Mouse (Mus musculus) hindbrain, embryonic 15.5 days (tissue): ENCODE data around the gene Rpain. TPM values are rescaled to one million over a fixed set of nuclear protein-coding genes. Genes with fewer than 3 reads are reported as not detected.

Experiments
- polyA plus RNA-seq: library from polyadenylated mRNA; unstranded; fragments of >200 nt; fragmentation: Nextera tagmentation; extraction: Ambion mirVana; gene quantifications from 2 replicates; pipeline ENCODE4 v1.2.1, GENCODE M21; 2015

Gene Rpain
- polyA plus RNA-seq, 1 experiment from 2014 or later = 69.0 TPM

Other genes starting within 250 kb of the Rpain start
- 15.8 and 16.1 TPM in 2 replicates for gene Zfp3, start 206.0 kb upstream of the Rpain start, polyA plus RNA-seq
- 0.39 TPM in 1 of 2 replicates, not detected in the other for gene Scimp, start 157.6 kb upstream of the Rpain start, polyA plus RNA-seq
- 85.5 and 88.9 TPM in 2 replicates for gene Rabep1, start 125.4 kb upstream of the Rpain start, polyA plus RNA-seq
- 111 and 117 TPM in 2 replicates for gene Nup88, start 240 bp upstream of the Rpain start, polyA plus RNA-seq
- gene C1qbp, start 12.8 kb downstream of the Rpain start, polyA plus RNA-seq = 175 and 182 TPM in 2 replicates
- 14.3 and 15.7 TPM in 2 replicates for gene Dhx33, start 34.2 kb downstream of the Rpain start, polyA plus RNA-seq
- 36.2 TPM in 2 replicates for gene Mis12, start 49.4 kb downstream of the Rpain start, polyA plus RNA-seq
- 29.4 and 31.7 TPM in 2 replicates for gene Derl2, start 49.6 kb downstream of the Rpain start, polyA plus RNA-seq
- gene 6330403K07Rik, start 63.3 kb downstream of the Rpain start, polyA plus RNA-seq = 662 and 678 TPM in 2 replicates
- 0.05 TPM in 1 of 2 replicates, not detected in the other for gene Nlrp1a, start 174.5 kb downstream of the Rpain start, polyA plus RNA-seq